Mouse (Mus musculus) bone marrow, adult 2 months (tissue): ENCODE measurements around the gene Tmem230. TPM values are rescaled to one million over a fixed set of nuclear protein-coding genes. Genes with fewer than 3 reads are reported as not detected.

Experiments used
- H3K27ac ChIP-seq: fragments of 200-500 bp; 2 replicates; pipeline ENCODE4 v1.5.1; 2012; ENCODE audit warnings: low read depth, mild to moderate bottlenecking, control low read depth, inconsistent platforms, low read length; ENCODE audit not compliant: control insufficient read depth, poor library complexity, insufficient read depth
- H3K4me1 ChIP-seq: fragments of 200-500 bp; 2 replicates; pipeline ENCODE4 v1.6.1; 2011; ENCODE audit warnings: low read length; ENCODE audit not compliant: control insufficient read depth, insufficient read depth
- H3K4me3 ChIP-seq: fragments of 200-500 bp; replicated peaks from 2 replicates; pipeline ENCODE3; 2011; ENCODE audit warnings: mild to moderate bottlenecking, low read depth, low read length, control low read depth; ENCODE audit not compliant: control insufficient read depth
- CTCF ChIP-seq: fragments of 200-500 bp; IDR thresholded peaks from 2 replicates; pipeline ENCODE4 v1.5.1; 2011; ENCODE audit warnings: low read length, control low read depth; ENCODE audit not compliant: control insufficient read depth, insufficient read depth
- POLR2A ChIP-seq: fragments of 200-500 bp; IDR thresholded peaks from 2 replicates; pipeline ENCODE4 v1.6.1; 2011; ENCODE audit warnings: low read depth, mild to moderate bottlenecking, control low read depth, low read length, borderline replicate concordance; ENCODE audit not compliant: control insufficient read depth
- WGBS: fragments of 180-500 bp; shearing (Covaris S2); methylation state at CpG from one replicate; pipeline ENCODE4 v1.1.7; 2018; 5-methylcytosine and 5-hydroxymethylcytosine counted together
- polyA plus RNA-seq: library from polyadenylated mRNA; stranded (reverse); fragments of >200 nt; gene quantifications from 2 replicates; pipeline ENCODE4 v1.2.4, GENCODE M21; 2011; ENCODE audit warnings: low replicate concordance; ENCODE audit not compliant: missing spikeins, insufficient read depth, insufficient read length

Gene Tmem230
- polyA plus RNA-seq, 1 experiment = 20.6 TPM

DNA sequence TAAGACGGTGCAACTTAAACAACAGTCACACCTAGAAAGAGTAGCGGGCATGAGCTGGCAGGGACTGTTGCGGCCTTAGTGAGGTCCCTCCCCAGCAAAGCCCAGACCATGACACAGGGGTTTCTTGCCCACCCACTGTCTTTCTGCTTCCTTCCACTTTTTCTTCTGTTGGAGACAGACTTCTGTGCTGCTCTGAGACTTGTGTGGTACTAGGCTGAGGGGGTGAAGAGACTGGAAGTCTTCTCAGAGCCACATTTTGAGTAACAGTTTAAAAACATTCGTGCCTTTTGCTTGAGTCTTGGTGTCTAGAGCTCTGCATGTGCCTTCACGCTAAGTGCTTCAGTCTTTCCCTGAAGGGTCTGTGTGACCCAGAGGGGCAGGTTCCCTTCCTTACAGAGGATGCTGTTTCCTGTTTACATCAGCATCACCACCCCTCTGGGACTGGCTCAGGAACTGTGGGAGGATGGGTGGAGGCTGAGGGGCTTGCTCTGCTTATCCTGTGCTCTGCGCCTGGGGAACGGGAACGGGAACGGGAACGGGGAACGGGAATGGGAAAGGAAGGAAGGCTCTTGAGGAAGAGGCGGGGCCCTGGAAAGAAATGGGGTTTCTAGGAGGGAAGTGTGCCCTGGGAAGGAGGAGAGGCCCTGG is 37.0 kb upstream of the Tmem230 start:
- WGBS = 20% methylated on average over 12 of the region's 12 CpGs
- no peak overlapping the region for H3K4me3 ChIP-seq
- peaks cover 12% of the 10 kb centered on the region for H3K4me1 ChIP-seq
- TF ChIP-seq CTCF = no peak
- TF ChIP-seq POLR2A = no peak
- 0 out of 2 replicates have a peak overlapping the region, but pooled peaks have one; percentile 15 for H3K27ac ChIP-seq

- WGBS = 47% methylated on average over 15 of the region's 15 CpGs
- Histone ChIP-seq H3K4me1 (peaks cover 12% of the 10 kb centered on the region), H3K27ac (no peak overlapping the region), H3K4me3 (no peak overlapping the region)
- TF ChIP-seq CTCF = no peak
- TF ChIP-seq POLR2A = no peak
Measured at GRCm38 (mm10) chr2:132283236-132284070, 35.8 kb upstream of the Tmem230 start.

DNA sequence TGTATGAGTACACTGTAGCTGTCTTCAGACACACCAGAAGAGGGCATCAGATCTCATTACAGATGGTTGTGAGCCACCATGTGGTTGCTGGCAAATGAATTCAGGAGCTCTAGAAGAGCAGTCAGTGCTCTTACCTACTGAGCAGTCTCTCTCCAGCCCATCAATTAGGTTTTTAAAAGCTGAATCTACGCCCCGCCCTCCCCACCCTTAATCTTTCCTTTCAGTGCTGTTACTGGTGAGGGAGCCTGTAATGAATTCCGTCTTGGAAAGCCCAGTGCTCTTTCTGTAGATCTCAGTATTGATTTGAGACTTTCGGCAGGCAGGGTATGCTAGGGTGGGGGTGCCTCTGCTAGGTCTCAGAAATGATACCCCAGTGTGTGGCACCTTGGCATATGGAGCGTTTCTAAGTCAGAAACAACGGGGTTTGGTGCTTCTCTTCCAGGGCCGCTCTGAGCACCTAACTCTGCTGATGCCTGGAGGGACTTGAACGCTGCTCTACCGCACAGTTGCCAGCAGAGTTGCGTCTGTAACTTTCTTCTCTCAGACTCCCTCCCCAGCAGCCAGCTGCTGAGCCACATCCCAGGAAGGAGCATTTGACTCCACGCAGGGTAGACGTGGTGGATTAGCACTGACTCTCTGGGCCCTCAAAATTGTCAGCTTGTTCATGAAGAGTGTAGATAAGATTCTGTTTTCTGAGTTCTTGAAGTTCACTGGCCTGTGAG is 35.0 kb upstream of the Tmem230 start:
- peaks cover 12% of the 10 kb centered on the region for H3K4me1 ChIP-seq
- 60% methylated on average over 12 of the region's 12 CpGs for WGBS
- no peak overlapping the region; the same call in 1 of the 2 replicates for H3K27ac ChIP-seq
- TF ChIP-seq POLR2A = no peak
- TF ChIP-seq CTCF = no peak
- no peak overlapping the region for H3K4me3 ChIP-seq

DNA sequence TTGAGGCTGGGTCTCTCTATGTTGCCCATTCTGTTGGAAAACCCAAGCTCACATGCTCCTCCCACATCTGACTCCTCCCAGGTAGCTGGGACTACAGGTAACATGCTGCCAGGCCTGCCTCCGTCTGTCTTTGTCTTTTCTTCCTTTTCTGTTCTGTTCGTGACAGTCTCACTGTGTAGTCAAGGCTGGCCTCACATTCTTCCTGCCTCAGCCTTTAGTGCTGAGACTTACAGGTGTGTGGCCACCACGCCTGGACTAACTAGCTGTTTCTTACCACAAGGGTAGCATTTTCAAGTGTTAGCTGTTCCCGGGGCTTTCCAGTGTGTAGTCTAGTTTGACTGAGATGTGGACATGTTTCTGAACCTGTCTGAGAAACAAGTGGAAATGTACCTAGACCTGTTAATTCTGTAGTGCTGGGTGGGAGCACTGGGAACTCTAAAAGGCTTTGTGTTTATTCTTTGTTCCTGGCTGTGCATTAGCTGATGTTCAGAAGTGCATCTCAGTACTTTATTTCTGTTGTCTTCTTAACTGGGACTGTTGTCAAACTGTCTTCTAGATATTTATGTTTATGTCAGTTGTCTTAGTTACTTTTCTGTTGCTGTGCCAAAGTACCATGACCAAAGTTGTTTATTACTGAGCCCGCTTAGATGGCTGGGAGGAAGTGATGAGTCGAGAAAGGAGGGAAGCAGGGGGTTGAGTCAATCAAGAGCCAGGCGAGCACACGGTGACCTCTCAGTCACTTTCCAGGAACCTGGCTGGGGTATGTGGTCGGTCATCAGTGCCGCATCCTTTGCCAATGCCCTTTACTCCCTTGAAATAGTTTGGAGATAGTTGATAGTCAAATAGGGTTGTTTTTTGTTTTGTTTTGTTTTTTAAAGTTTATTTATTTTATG is 34.2 kb upstream of the Tmem230 start:
- no peak for TF ChIP-seq POLR2A
- no peak for TF ChIP-seq CTCF
- WGBS = 31% methylated on average over 10 of the region's 10 CpGs
- Histone ChIP-seq H3K27ac (peak overlapping the region; percentile 26; the same call in 1 of the 2 replicates), H3K4me1 (peaks cover 12% of the 10 kb centered on the region), H3K4me3 (no peak overlapping the region)

GRCm38 (mm10) chr2:132280518-132281120 is 33.0 kb upstream of the Tmem230 start:
- Histone ChIP-seq H3K4me3 (no peak overlapping the region), H3K27ac (no peak overlapping the region), H3K4me1 (peaks cover 12% of the 10 kb centered on the region)
- TF ChIP-seq POLR2A = no peak
- no peak for TF ChIP-seq CTCF
- WGBS = 84% methylated on average over 10 of the region's 10 CpGs

GRCm38 (mm10) chr2:132279978-132280377 is 32.4 kb upstream of the Tmem230 start:
- WGBS = 64% methylated on average over 4 of the region's 4 CpGs
- H3K4me3 ChIP-seq = no peak overlapping the region
- TF ChIP-seq CTCF (no peak), POLR2A (no peak)
- no peak overlapping the region for H3K27ac ChIP-seq
- peaks cover 7% of the 10 kb centered on the region for H3K4me1 ChIP-seq

- WGBS = 42% methylated on average over 3 of the region's 3 CpGs
- Histone ChIP-seq H3K27ac (no peak overlapping the region), H3K4me3 (no peak overlapping the region), H3K4me1 (peaks cover 7% of the 10 kb centered on the region)
- TF ChIP-seq POLR2A (no peak), CTCF (no peak)
Measured at GRCm38 (mm10) chr2:132279336-132279882, 31.8 kb upstream of the Tmem230 start.
